Mouse (Mus musculus) limb, embryonic 15.5 days (tissue): ENCODE data around the gene Qrsl1. TPM values are rescaled to one million over a fixed set of nuclear protein-coding genes. Genes with fewer than 3 reads are reported as not detected.

Source experiments
- ATAC-seq: fragments of 200-750 bp; cut with Nextera tagmentation; 2 replicates; pipeline ENCODE4 v1.8.0; 2017; ENCODE audit warnings: low read depth, moderate TSS enrichment; ENCODE audit not compliant: insufficient number of reproducible peaks, low FRiP score, low TSS enrichment
- H3K27ac ChIP-seq: fragments of 300-500 bp; sonication (generic); 2 replicates; pipeline ENCODE4 v1.5.1; 2015; ENCODE audit warnings: moderate library complexity, mild to moderate bottlenecking, inconsistent platforms
- H3K27me3 ChIP-seq: fragments of 300-500 bp; sonication (generic); 2 replicates; pipeline ENCODE4 v1.6.1; 2015; ENCODE audit warnings: inconsistent platforms
- H3K36me3 ChIP-seq: fragments of 300-500 bp; sonication (generic); 2 replicates; pipeline ENCODE4 v1.6.1; 2015; ENCODE audit warnings: inconsistent platforms
- H3K4me1 ChIP-seq: fragments of 300-500 bp; sonication (generic); 2 replicates; pipeline ENCODE4 v1.6.1; 2015; ENCODE audit warnings: inconsistent platforms
- H3K4me2 ChIP-seq: fragments of 300-500 bp; sonication (generic); 2 replicates; pipeline ENCODE4 v1.6.1; 2015; ENCODE audit warnings: mild to moderate bottlenecking, inconsistent platforms
- H3K4me3 ChIP-seq: fragments of 300-500 bp; sonication (generic); 2 replicates; pipeline ENCODE4 v1.5.1; 2015; ENCODE audit warnings: mild to moderate bottlenecking, inconsistent platforms
- H3K9ac ChIP-seq: fragments of 300-500 bp; sonication (generic); 2 replicates; pipeline ENCODE4 v1.6.1; 2015; ENCODE audit warnings: inconsistent platforms
- H3K9me3 ChIP-seq: fragments of 300-500 bp; sonication (generic); 2 replicates; pipeline ENCODE4 v1.6.1; 2016; ENCODE audit warnings: inconsistent platforms
- WGBS: fragments of 180-500 bp; shearing (Covaris S2); methylation state at CpG from one replicate; pipeline ENCODE4 v1.1.7; 2015; 5-methylcytosine and 5-hydroxymethylcytosine counted together
- polyA plus RNA-seq: library from polyadenylated mRNA; unstranded; fragments of >200 nt; fragmentation: Nextera tagmentation; extraction: Ambion mirVana; gene quantifications from 2 replicates; pipeline ENCODE4 v1.2.1, GENCODE M21; 2015

The Qrsl1 gene
- polyA plus RNA-seq, 1 experiment from 2014 or later, result 17.2 TPM

- Histone ChIP-seq H3K9ac (no peak overlapping the region), H3K27ac (no peak overlapping the region), H3K9me3 (no peaks in the 10 kb centered on the region), H3K4me3 (no peak overlapping the region), H3K36me3 (no peaks in the 10 kb centered on the region), H3K4me1 (no peaks in the 10 kb centered on the region), H3K27me3 (no peaks in the 10 kb centered on the region), H3K4me2 (no peak overlapping the region)
- no peak for ATAC-seq
- 88% methylated on average over 8 of the region's 8 CpGs for WGBS
Observed at GRCm38 (mm10) chr10:43910873-43911142, 9.3 kb upstream of the Qrsl1 start.

GRCm38 (mm10) chr10:43910032-43910872 lies 8.7 kb upstream of the Qrsl1 start:
- no peak for ATAC-seq
- H3K4me3 ChIP-seq, result no peak overlapping the region
- 72% methylated on average over 12 of the region's 12 CpGs for WGBS
- no peaks in the 10 kb centered on the region for H3K27me3 ChIP-seq
- no peak overlapping the region for H3K4me2 ChIP-seq
- no peaks in the 10 kb centered on the region for H3K4me1 ChIP-seq
- H3K36me3 ChIP-seq, result no peaks in the 10 kb centered on the region
- H3K9ac ChIP-seq, result no peak overlapping the region
- no peak overlapping the region for H3K27ac ChIP-seq
- no peaks in the 10 kb centered on the region for H3K9me3 ChIP-seq

GRCm38 (mm10) chr10:43904569-43904968 lies 3.0 kb upstream of the Qrsl1 start:
- WGBS, result 82% methylated on average over 1 of the region's 1 CpGs
- Histone ChIP-seq H3K4me1 (peaks cover 9% of the 10 kb centered on the region; the same call in 1 of the 2 replicates), H3K27ac (no peak overlapping the region), H3K4me3 (no peak overlapping the region), H3K4me2 (no peak overlapping the region), H3K9ac (no peak overlapping the region), H3K9me3 (no peaks in the 10 kb centered on the region), H3K36me3 (no peaks in the 10 kb centered on the region), H3K27me3 (no peaks in the 10 kb centered on the region)
- ATAC-seq, result no peak

GRCm38 (mm10) chr10:43900883-43901570 lies 518 bp downstream of the Qrsl1 start:
- peaks cover 9% of the 10 kb centered on the region; the same call in 1 of the 2 replicates for H3K4me1 ChIP-seq
- no peaks in the 10 kb centered on the region for H3K27me3 ChIP-seq
- peak overlapping the region; percentile 68 for H3K4me2 ChIP-seq
- H3K4me3 ChIP-seq, result peak overlapping the region; percentile 77
- 0 out of 2 replicates have a peak, but pooled peaks cover 6% of the 10 kb centered on the region for H3K36me3 ChIP-seq
- 7% methylated on average over 30 of the region's 30 CpGs for WGBS
- H3K9me3 ChIP-seq, result no peaks in the 10 kb centered on the region
- H3K9ac ChIP-seq, result peak overlapping the region; percentile 54
- no peak overlapping the region for H3K27ac ChIP-seq
- ATAC-seq, result peak; percentile 31; the same call in 1 of the 2 replicates

- no peak overlapping the region for H3K4me3 ChIP-seq
- WGBS, result 90% methylated on average over 7 of the region's 7 CpGs
- H3K4me1 ChIP-seq, result peaks cover 9% of the 10 kb centered on the region; the same call in 1 of the 2 replicates
- no peaks in the 10 kb centered on the region for H3K9me3 ChIP-seq
- no peak overlapping the region for H3K27ac ChIP-seq
- no peak overlapping the region for H3K9ac ChIP-seq
- H3K4me2 ChIP-seq, result no peak overlapping the region
- H3K27me3 ChIP-seq, result no peaks in the 10 kb centered on the region
- peaks cover 22% of the 10 kb centered on the region for H3K36me3 ChIP-seq
- no peak for ATAC-seq
Observed at GRCm38 (mm10) chr10:43898276-43898675, 3.3 kb downstream of the Qrsl1 start.

GRCm38 (mm10) chr10:43896065-43896464 lies 5.5 kb downstream of the Qrsl1 start:
- Histone ChIP-seq H3K4me2 (no peak overlapping the region), H3K27me3 (no peaks in the 10 kb centered on the region), H3K27ac (no peak overlapping the region), H3K36me3 (peaks cover 33% of the 10 kb centered on the region), H3K9me3 (no peaks in the 10 kb centered on the region), H3K4me3 (no peak overlapping the region), H3K9ac (no peak overlapping the region), H3K4me1 (no peaks in the 10 kb centered on the region)
- no peak for ATAC-seq
- WGBS, result 81% methylated on average over 8 of the region's 8 CpGs

- Histone ChIP-seq H3K27ac (no peak overlapping the region), H3K4me1 (no peaks in the 10 kb centered on the region), H3K9me3 (no peaks in the 10 kb centered on the region), H3K27me3 (no peaks in the 10 kb centered on the region), H3K36me3 (peaks cover 45% of the 10 kb centered on the region), H3K9ac (no peak overlapping the region), H3K4me2 (no peak overlapping the region), H3K4me3 (no peak overlapping the region)
- no peak for ATAC-seq
- 94% methylated on average over 4 of the region's 4 CpGs for WGBS
Observed at GRCm38 (mm10) chr10:43892971-43893370, 8.6 kb downstream of the Qrsl1 start.

- H3K9me3 ChIP-seq, result no peaks in the 10 kb centered on the region
- H3K4me1 ChIP-seq, result no peaks in the 10 kb centered on the region
- peaks cover 41% of the 10 kb centered on the region for H3K36me3 ChIP-seq
- no peaks in the 10 kb centered on the region for H3K27me3 ChIP-seq
- H3K4me3 ChIP-seq, result no peak overlapping the region
- no peak overlapping the region for H3K27ac ChIP-seq
- 87% methylated on average over 16 of the region's 16 CpGs for WGBS
- no peak for ATAC-seq
- H3K4me2 ChIP-seq, result no peak overlapping the region
- no peak overlapping the region for H3K9ac ChIP-seq
Observed at GRCm38 (mm10) chr10:43888976-43889375, 12.6 kb downstream of the Qrsl1 start.

- WGBS, result 92% methylated on average over 9 of the region's 9 CpGs
- no peak overlapping the region for H3K4me2 ChIP-seq
Observed at GRCm38 (mm10) chr10:43887676-43888075, 13.9 kb downstream of the Qrsl1 start.

GRCm38 (mm10) chr10:43871458-43871857 lies 30.1 kb downstream of the Qrsl1 start:
- no peak overlapping the region for H3K4me3 ChIP-seq
- no peaks in the 10 kb centered on the region for H3K27me3 ChIP-seq
- H3K4me2 ChIP-seq, result no peak overlapping the region
- H3K4me1 ChIP-seq, result no peaks in the 10 kb centered on the region
- ATAC-seq, result no peak
- 92% methylated on average over 1 of the region's 1 CpGs for WGBS
- H3K9ac ChIP-seq, result no peak overlapping the region
- no peaks in the 10 kb centered on the region for H3K36me3 ChIP-seq
- H3K27ac ChIP-seq, result no peak overlapping the region
- no peaks in the 10 kb centered on the region for H3K9me3 ChIP-seq

More at GRCm38 (mm10) chr10:43887676-43888075, 13.9 kb downstream of the Qrsl1 start:
- peaks cover 30% of the 10 kb centered on the region for H3K36me3 ChIP-seq
- H3K27me3 ChIP-seq, result no peaks in the 10 kb centered on the region
- H3K4me1 ChIP-seq, result no peaks in the 10 kb centered on the region
- no peak overlapping the region for H3K9ac ChIP-seq
- no peak overlapping the region for H3K4me3 ChIP-seq
- no peak for ATAC-seq
- no peaks in the 10 kb centered on the region for H3K9me3 ChIP-seq
- H3K27ac ChIP-seq, result no peak overlapping the region

- Histone ChIP-seq H3K4me1 (no peaks in the 10 kb centered on the region), H3K27ac (no peak overlapping the region), H3K4me2 (no peak overlapping the region), H3K36me3 (no peaks in the 10 kb centered on the region), H3K9me3 (no peaks in the 10 kb centered on the region), H3K4me3 (no peak overlapping the region), H3K9ac (no peak overlapping the region), H3K27me3 (no peaks in the 10 kb centered on the region)
- WGBS, result 66% methylated on average over 10 of the region's 10 CpGs
- ATAC-seq, result no peak
Observed at GRCm38 (mm10) chr10:43870752-43871151, 30.8 kb downstream of the Qrsl1 start.

- H3K9me3 ChIP-seq, result no peaks in the 10 kb centered on the region
- no peak for ATAC-seq
Observed at GRCm38 (mm10) chr10:43856351-43856750, 45.2 kb downstream of the Qrsl1 start.

More at GRCm38 (mm10) chr10:43856351-43856750, 45.2 kb downstream of the Qrsl1 start:
- Histone ChIP-seq H3K27ac (no peak overlapping the region), H3K4me2 (no peak overlapping the region), H3K4me3 (no peak overlapping the region), H3K4me1 (no peaks in the 10 kb centered on the region), H3K9ac (no peak overlapping the region), H3K36me3 (no peaks in the 10 kb centered on the region), H3K27me3 (no peaks in the 10 kb centered on the region)
- 89% methylated on average over 3 of the region's 3 CpGs for WGBS
